Mouse (Mus musculus) liver, adult 2 months (tissue): ENCODE measurements around the gene Agbl1. TPM values are rescaled to one million over a fixed set of nuclear protein-coding genes. Genes with fewer than 3 reads are reported as not detected.

ENCODE experiments used
- DNase-seq: peaks from one replicate; pipeline ENCODE4 v3.0.0-alpha.2; 2011; ENCODE audit warnings: low read depth, low spot score; ENCODE audit errors: extremely low read depth
- H3K27ac ChIP-seq: fragments of 200-500 bp; replicated peaks from 2 replicates; pipeline ENCODE4 v1.5.1; 2012; ENCODE audit warnings: low read depth, mild to moderate bottlenecking, control low read depth, inconsistent platforms, low read length; ENCODE audit not compliant: insufficient read depth
- H3K27me3 ChIP-seq: fragments of 200-500 bp; 2 replicates; pipeline ENCODE4 v1.6.1; 2012; ENCODE audit warnings: mild to moderate bottlenecking, moderate library complexity, low read length, inconsistent platforms; ENCODE audit not compliant: control insufficient read depth, insufficient read depth
- H3K36me3 ChIP-seq: fragments of 200-500 bp; 2 replicates; pipeline ENCODE4 v1.6.1; 2012; ENCODE audit warnings: low read length, inconsistent platforms; ENCODE audit not compliant: control insufficient read depth, insufficient read depth
- H3K4me1 ChIP-seq: fragments of 200-500 bp; 2 replicates; pipeline ENCODE4 v1.6.1; 2011; ENCODE audit warnings: low read length; ENCODE audit not compliant: control insufficient read depth, insufficient read depth
- H3K4me3 ChIP-seq: fragments of 200-500 bp; 2 replicates; pipeline ENCODE4 v1.5.1; 2011; ENCODE audit warnings: low read depth, mild to moderate bottlenecking, control low read depth, low read length, moderate library complexity; ENCODE audit not compliant: insufficient read depth
- H3K79me2 ChIP-seq: fragments of 200-500 bp; 2 replicates; pipeline ENCODE4 v1.6.1; 2012; ENCODE audit warnings: inconsistent platforms, mild to moderate bottlenecking, low read length, moderate library complexity; ENCODE audit not compliant: control insufficient read depth, insufficient read depth
- H3K9ac ChIP-seq: fragments of 200-500 bp; 2 replicates; pipeline ENCODE4 v1.6.1; 2012; ENCODE audit warnings: low read depth, mild to moderate bottlenecking, control low read depth, inconsistent platforms, low read length
- CTCF ChIP-seq: fragments of 200-500 bp; IDR thresholded peaks from 2 replicates; pipeline ENCODE4 v1.5.1; 2011; ENCODE audit warnings: low read depth, low read length, control low read depth
- POLR2A ChIP-seq: fragments of 200-500 bp; IDR thresholded peaks from 2 replicates; pipeline ENCODE4 v1.6.1; 2011; ENCODE audit warnings: low read length, control low read depth; ENCODE audit not compliant: insufficient read depth; ENCODE audit errors: extremely low read depth
- WGBS: fragments of 180-500 bp; shearing (Covaris S2); methylation state at CpG from one replicate; pipeline ENCODE4 v1.1.7; 2018; 5-methylcytosine and 5-hydroxymethylcytosine counted together
- polyA plus RNA-seq: library from polyadenylated mRNA; depleted of rRNA; stranded (reverse); fragments of >200 nt; gene quantifications from 2 replicates; pipeline ENCODE4 v1.2.3, GENCODE M21; 2012
- total RNA-seq: library from RNA; depleted of rRNA; stranded (reverse); fragments of >200 nt; gene quantifications from 2 replicates; pipeline ENCODE4 v1.2.3, GENCODE M21; 2014

Gene Agbl1
- total and polyA plus RNA-seq, 2 experiments: not detected

- no peaks in the 10 kb centered on the region for H3K36me3 ChIP-seq
Observed at GRCm38 (mm10) chr7:77134860-77135259, 905.2 kb downstream of the Agbl1 start.

GRCm38 (mm10) chr7:77138707-77139106 is 909.0 kb downstream of the Agbl1 start:
- DNase-seq: no peak
- Histone ChIP-seq H3K79me2 (no peaks in the 10 kb centered on the region), H3K4me1 (no peaks in the 10 kb centered on the region), H3K36me3 (no peaks in the 10 kb centered on the region), H3K27me3 (no peaks in the 10 kb centered on the region), H3K9ac (no peak overlapping the region), H3K4me3 (no peak overlapping the region), H3K27ac (no peak overlapping the region)
- TF ChIP-seq POLR2A (no peak), CTCF (no peak)

More at GRCm38 (mm10) chr7:77134860-77135259, 905.2 kb downstream of the Agbl1 start:
- Histone ChIP-seq H3K4me3 (no peak overlapping the region), H3K27ac (no peak overlapping the region), H3K9ac (no peak overlapping the region), H3K4me1 (no peaks in the 10 kb centered on the region), H3K27me3 (no peaks in the 10 kb centered on the region), H3K79me2 (no peaks in the 10 kb centered on the region)
- WGBS: 89% methylated on average over 2 of the region's 2 CpGs
- TF ChIP-seq POLR2A: no peak
- TF ChIP-seq CTCF: no peak
- DNase-seq: no peak

DNA sequence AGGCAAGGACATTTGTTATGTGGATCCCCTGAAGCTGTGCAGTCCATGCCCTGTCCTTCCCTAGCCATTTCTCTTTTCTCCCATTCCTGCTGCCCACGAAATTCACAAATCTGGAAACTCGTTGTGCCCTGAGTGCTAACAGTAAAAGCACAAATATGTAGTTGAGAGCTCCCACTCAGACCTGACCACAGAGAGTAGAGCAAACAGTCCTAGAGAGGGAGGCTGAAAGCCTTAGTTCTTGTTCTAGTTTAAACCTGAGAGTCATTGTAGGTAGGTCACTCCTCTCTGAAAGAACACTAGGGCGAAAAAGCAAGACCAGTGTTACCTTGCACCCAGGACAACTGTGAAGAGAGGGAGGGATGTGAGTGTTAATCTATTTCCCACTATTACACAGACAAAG is 917.8 kb downstream of the Agbl1 start:
- DNase-seq: no peak
- 46% methylated on average over 3 of the region's 3 CpGs for WGBS
- Histone ChIP-seq H3K27me3 (no peaks in the 10 kb centered on the region), H3K4me1 (no peaks in the 10 kb centered on the region), H3K36me3 (no peaks in the 10 kb centered on the region), H3K79me2 (no peaks in the 10 kb centered on the region), H3K4me3 (no peak overlapping the region), H3K9ac (no peak overlapping the region), H3K27ac (no peak overlapping the region)
- TF ChIP-seq CTCF (no peak), POLR2A (no peak)

- no peaks in the 10 kb centered on the region for H3K4me1 ChIP-seq
- WGBS: 70% methylated on average over 4 of the region's 4 CpGs
- H3K27ac ChIP-seq: no peak overlapping the region
- H3K36me3 ChIP-seq: no peaks in the 10 kb centered on the region
- no peak overlapping the region for H3K9ac ChIP-seq
- DNase-seq: no peak
- H3K4me3 ChIP-seq: no peak overlapping the region
- no peaks in the 10 kb centered on the region for H3K27me3 ChIP-seq
- TF ChIP-seq CTCF: no peak
- no peak for TF ChIP-seq POLR2A
- no peaks in the 10 kb centered on the region for H3K79me2 ChIP-seq
Observed at GRCm38 (mm10) chr7:77148820-77149219, 919.1 kb downstream of the Agbl1 start.

DNA sequence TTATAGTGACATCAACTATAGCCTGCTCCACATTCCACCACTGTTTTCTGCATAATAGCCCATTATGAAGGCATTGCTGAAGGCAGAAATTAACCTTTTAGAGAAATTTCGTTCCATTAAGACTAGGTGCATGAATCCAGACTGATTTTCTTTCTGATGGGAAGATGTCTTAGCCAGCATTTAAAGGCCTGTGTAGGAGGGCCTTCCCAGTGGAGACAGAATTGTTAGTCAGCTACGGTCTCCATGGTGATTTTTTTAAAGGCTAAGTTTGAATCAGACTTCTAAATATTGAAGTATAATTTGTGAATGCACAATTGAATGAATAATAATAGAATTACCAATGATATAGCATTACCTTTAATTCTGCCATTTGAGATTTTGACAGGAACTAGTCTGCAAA is 920.2 kb downstream of the Agbl1 start:
- Histone ChIP-seq H3K4me3 (no peak overlapping the region), H3K79me2 (no peaks in the 10 kb centered on the region), H3K9ac (no peak overlapping the region), H3K4me1 (no peaks in the 10 kb centered on the region), H3K36me3 (no peaks in the 10 kb centered on the region), H3K27me3 (no peaks in the 10 kb centered on the region), H3K27ac (no peak overlapping the region)
- 66% methylated on average over 2 of the region's 2 CpGs for WGBS
- no peak for DNase-seq
- no peak for TF ChIP-seq POLR2A
- no peak for TF ChIP-seq CTCF

- H3K79me2 ChIP-seq: no peaks in the 10 kb centered on the region
- H3K4me3 ChIP-seq: no peak overlapping the region
- H3K36me3 ChIP-seq: no peaks in the 10 kb centered on the region
- no peak overlapping the region for H3K27ac ChIP-seq
- DNase-seq: no peak
- TF ChIP-seq POLR2A (no peak), CTCF (no peak)
- H3K4me1 ChIP-seq: no peaks in the 10 kb centered on the region
- WGBS: 58% methylated on average over 3 of the region's 3 CpGs
- H3K9ac ChIP-seq: no peak overlapping the region
- H3K27me3 ChIP-seq: no peaks in the 10 kb centered on the region
Observed at GRCm38 (mm10) chr7:77152393-77152792, 922.7 kb downstream of the Agbl1 start.
